Mouse (Mus musculus) midbrain, embryonic 16.5 days (tissue): ENCODE measurements around the gene Carm1. TPM values are rescaled to one million over a fixed set of nuclear protein-coding genes. Genes with fewer than 3 reads are reported as not detected.

Source experiments
- ATAC-seq: fragments of 200-750 bp; cut with Nextera tagmentation; 2 replicates; pipeline ENCODE4 v1.8.0; 2017; ENCODE audit warnings: moderate TSS enrichment
- H3K27ac ChIP-seq: fragments of 300-500 bp; sonication (generic); 2 replicates; pipeline ENCODE4 v1.5.1; 2014; ENCODE audit warnings: mild to moderate bottlenecking, low read length, mixed read lengths
- H3K27me3 ChIP-seq: fragments of 300-500 bp; sonication (generic); 2 replicates; pipeline ENCODE4 v1.6.1; 2014; ENCODE audit warnings: low read depth, low read length, mixed read lengths; ENCODE audit not compliant: control insufficient read depth, insufficient read depth
- H3K36me3 ChIP-seq: fragments of 300-500 bp; sonication (generic); 2 replicates; pipeline ENCODE4 v1.6.1; 2014; ENCODE audit warnings: mild to moderate bottlenecking, low read length, moderate library complexity, mixed read lengths; ENCODE audit not compliant: control insufficient read depth, insufficient read depth
- H3K4me1 ChIP-seq: fragments of 300-500 bp; sonication (generic); 2 replicates; pipeline ENCODE4 v1.6.1; 2014; ENCODE audit warnings: mild to moderate bottlenecking, low read length, mixed read lengths; ENCODE audit not compliant: control insufficient read depth, insufficient read depth
- H3K4me2 ChIP-seq: fragments of 300-500 bp; sonication (generic); 2 replicates; pipeline ENCODE4 v1.6.1; 2014; ENCODE audit warnings: mild to moderate bottlenecking, low read length, mixed read lengths
- H3K4me3 ChIP-seq: fragments of 300-500 bp; sonication (generic); 2 replicates; pipeline ENCODE4 v1.5.1; 2014; ENCODE audit warnings: low read depth, mild to moderate bottlenecking, low read length, moderate library complexity, mixed read lengths
- H3K9ac ChIP-seq: fragments of 300-500 bp; sonication (generic); 2 replicates; pipeline ENCODE4 v1.6.1; 2014; ENCODE audit warnings: low read depth, low read length, mixed read lengths
- H3K9me3 ChIP-seq: fragments of 300-500 bp; sonication (generic); replicated peaks from 2 replicates; pipeline ENCODE4 v1.6.1; 2014; ENCODE audit warnings: mild to moderate bottlenecking, low read length, mixed read lengths; ENCODE audit not compliant: control insufficient read depth, poor library complexity, severe bottlenecking
- WGBS: fragments of 180-500 bp; shearing (Covaris S2); extraction: QIAGEN DNeasy Blood & Tissue Kit; methylation state at CpG from one replicate; pipeline ENCODE4 v1.1.7; 2014; 5-methylcytosine and 5-hydroxymethylcytosine counted together
- polyA plus RNA-seq: library from polyadenylated mRNA; unstranded; fragments of >200 nt; fragmentation: Nextera tagmentation; extraction: Ambion mirVana; gene quantifications from 2 replicates; pipeline ENCODE4 v1.2.1, GENCODE M21; 2015

Carm1 gene
- polyA plus RNA-seq, 1 experiment from 2014 or later: 22.5 TPM

DNA sequence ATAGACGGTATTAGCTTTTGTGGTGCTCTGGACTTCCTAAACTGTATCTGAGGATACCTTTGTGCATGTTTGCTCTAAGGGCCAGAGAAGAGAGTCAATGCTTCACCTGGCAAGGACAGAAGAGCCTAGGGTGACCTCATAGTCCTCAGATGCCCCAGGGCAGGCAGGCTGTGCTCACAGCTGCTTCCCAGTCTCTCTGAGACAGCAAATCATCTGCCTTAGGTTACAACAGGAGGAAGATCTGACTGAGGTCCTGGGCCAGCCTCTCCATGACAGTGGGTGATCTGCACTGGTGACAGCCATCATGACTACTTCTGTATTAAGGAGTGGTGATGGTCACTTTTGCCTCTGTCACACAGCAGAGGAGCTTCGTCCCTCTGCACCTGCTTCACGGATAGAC lies 12.5 kb downstream of the Carm1 start:
- no peaks in the 10 kb centered on the region for H3K9me3 ChIP-seq

DNA sequence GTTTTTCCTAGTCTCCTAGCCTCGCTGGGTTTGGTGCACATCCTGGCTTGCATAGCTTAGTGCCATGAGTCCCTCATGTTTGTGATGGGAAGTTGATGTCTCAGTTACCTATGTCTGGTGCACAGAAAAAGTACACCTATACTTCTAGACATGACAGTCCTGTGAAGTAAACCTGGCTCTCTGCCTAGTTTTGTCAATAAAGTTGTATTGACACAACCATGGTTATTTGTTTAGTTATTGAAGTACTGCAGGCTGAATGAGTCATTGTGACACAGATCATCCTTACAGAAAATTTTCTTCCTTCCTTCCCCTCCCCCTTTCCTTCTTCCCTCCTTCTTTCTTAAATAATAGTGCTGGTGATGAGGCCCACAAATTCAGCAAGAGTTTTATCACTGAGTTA lies 17.7 kb downstream of the Carm1 start:
- H3K4me1 ChIP-seq: no peaks in the 10 kb centered on the region
- H3K4me3 ChIP-seq: no peak overlapping the region
- no peaks in the 10 kb centered on the region for H3K9me3 ChIP-seq
- no peaks in the 10 kb centered on the region for H3K27me3 ChIP-seq
- no peak overlapping the region for H3K9ac ChIP-seq
- ATAC-seq: no peak
- H3K4me2 ChIP-seq: no peak overlapping the region
- H3K27ac ChIP-seq: no peak overlapping the region
- WGBS: 88% methylated on average over 1 of the region's 1 CpGs
- peaks cover 4% of the 10 kb centered on the region; the same call in 1 of the 2 replicates for H3K36me3 ChIP-seq

More for the DNA sequence above, 12.5 kb downstream of the Carm1 start:
- H3K4me1 ChIP-seq: peaks cover 2% of the 10 kb centered on the region; the same call in 1 of the 2 replicates
- H3K36me3 ChIP-seq: peaks cover 5% of the 10 kb centered on the region; the same call in 1 of the 2 replicates
- no peak overlapping the region for H3K4me3 ChIP-seq
- 96% methylated on average over 3 of the region's 3 CpGs for WGBS
- H3K9ac ChIP-seq: no peak overlapping the region
- no peak overlapping the region for H3K27ac ChIP-seq
- no peak for ATAC-seq
- H3K4me2 ChIP-seq: no peak overlapping the region
- no peaks in the 10 kb centered on the region for H3K27me3 ChIP-seq

DNA sequence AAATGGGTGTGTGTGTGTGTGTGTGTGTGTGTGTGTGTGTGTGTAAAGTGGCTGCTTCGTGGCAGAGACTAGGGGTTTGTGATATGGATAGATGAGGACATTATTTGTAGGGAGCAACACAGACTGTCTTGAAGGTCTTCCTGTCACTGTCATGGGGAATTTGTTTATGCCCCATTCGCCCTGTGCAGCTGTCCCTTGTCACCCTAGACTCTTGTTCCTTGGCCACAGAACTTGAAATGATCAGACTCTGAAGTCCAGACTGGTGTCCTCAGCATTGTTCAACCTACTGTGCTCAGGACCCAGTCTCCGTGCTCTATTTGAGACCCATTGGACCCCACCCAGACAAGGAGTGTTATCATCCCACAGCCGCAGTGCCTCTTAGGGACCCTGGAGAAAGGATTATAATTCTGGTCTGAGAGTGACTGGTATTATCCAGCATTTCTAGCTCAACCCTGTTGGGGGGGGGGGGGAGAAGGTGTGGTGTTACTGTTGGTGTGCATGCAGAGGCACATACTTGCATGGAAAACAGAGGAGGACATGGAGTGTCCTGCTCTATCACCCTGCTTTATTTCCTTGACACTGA lies 18.4 kb downstream of the Carm1 start:
- WGBS: 93% methylated on average over 4 of the region's 4 CpGs
- H3K4me2 ChIP-seq: no peak overlapping the region
- no peak overlapping the region for H3K9ac ChIP-seq
- no peak overlapping the region for H3K4me3 ChIP-seq
- no peaks in the 10 kb centered on the region for H3K4me1 ChIP-seq
- no peaks in the 10 kb centered on the region for H3K27me3 ChIP-seq
- H3K27ac ChIP-seq: no peak overlapping the region
- H3K36me3 ChIP-seq: peaks cover 8% of the 10 kb centered on the region
- no peaks in the 10 kb centered on the region for H3K9me3 ChIP-seq
- no peak for ATAC-seq

DNA sequence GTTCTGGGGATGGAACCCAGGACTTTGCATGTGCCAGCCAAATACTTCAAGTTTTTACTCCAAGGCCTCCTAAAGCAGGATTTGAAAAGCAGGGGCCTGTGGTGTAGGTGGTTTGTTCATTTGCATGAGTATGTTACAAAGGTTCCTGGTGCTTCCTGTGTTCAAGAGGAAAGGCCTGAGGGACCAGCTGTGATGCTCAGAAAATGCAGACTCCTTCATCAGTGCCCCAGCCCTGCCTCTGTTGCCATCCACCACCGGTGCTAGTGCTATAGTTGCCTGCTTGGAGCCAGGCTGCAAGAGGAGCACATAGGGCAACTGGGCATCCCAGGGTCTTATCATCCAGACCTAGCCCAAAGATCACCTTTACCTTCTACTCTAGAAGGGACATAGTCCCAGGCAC lies 19.8 kb downstream of the Carm1 start:
- ATAC-seq: no peak
- H3K4me3 ChIP-seq: no peak overlapping the region
- H3K4me1 ChIP-seq: no peaks in the 10 kb centered on the region
- no peaks in the 10 kb centered on the region for H3K27me3 ChIP-seq
- H3K9ac ChIP-seq: no peak overlapping the region
- 77% methylated on average over 1 of the region's 1 CpGs for WGBS
- no peaks in the 10 kb centered on the region for H3K9me3 ChIP-seq
- H3K4me2 ChIP-seq: no peak overlapping the region
- H3K36me3 ChIP-seq: peaks cover 14% of the 10 kb centered on the region
- H3K27ac ChIP-seq: no peak overlapping the region

DNA sequence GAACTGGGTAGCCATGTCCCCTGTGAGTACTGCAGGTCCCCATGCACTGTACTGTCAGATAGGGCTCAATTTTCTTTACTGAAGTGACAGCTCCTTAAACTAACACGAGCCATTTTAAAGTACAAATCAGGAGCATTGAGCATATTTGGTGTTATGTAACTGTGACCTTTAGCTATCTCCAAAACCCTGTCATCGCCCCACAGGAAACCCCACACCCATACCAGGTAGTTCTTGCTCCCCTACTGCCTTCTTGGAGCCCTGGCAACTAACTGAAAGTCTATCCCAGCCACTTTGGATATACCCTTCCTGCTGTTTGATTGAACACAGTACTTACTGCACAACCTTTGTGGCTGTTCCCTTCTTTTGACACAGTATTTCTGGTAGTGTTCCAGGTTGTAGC lies 20.4 kb downstream of the Carm1 start:
- Histone ChIP-seq H3K27me3 (no peaks in the 10 kb centered on the region), H3K4me1 (no peaks in the 10 kb centered on the region), H3K9ac (no peak overlapping the region), H3K36me3 (peaks cover 17% of the 10 kb centered on the region), H3K9me3 (no peaks in the 10 kb centered on the region), H3K4me2 (no peak overlapping the region), H3K27ac (no peak overlapping the region), H3K4me3 (no peak overlapping the region)
- no peak for ATAC-seq
- WGBS: 93% methylated on average over 2 of the region's 2 CpGs

DNA sequence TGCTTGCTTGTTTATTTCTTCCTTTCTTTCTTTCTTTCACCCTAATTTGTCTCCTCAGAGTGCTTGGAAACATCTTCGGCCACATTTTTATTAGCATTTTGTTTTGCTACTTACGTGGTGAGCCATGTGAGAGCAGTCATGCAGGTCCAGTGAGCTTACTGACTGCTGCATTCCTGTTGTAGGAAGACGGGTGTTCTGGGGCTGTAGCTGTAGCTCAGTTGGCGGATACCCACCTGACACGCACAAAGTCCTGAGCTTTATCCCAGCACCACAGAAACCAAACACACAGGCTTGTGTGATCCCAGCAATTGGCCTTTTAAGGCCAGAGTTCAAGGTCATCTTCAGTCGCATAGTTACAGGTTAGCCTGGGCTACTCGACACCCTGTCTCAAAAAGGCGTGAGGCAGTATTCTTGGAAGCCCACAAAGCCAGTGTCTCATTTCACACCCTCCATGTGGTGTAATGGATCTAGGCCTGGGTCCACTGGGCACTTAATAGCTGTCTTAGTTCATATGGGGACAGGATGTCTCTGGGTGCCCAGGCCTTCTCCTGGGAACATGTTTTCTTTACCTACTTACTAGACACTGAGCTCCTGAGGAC lies 22.1 kb downstream of the Carm1 start:
- no peak overlapping the region for H3K4me2 ChIP-seq
- no peak overlapping the region for H3K27ac ChIP-seq
- H3K4me1 ChIP-seq: no peaks in the 10 kb centered on the region
- H3K27me3 ChIP-seq: no peaks in the 10 kb centered on the region
- H3K9ac ChIP-seq: no peak overlapping the region
- no peak for ATAC-seq
- no peaks in the 10 kb centered on the region for H3K9me3 ChIP-seq
- peaks cover 24% of the 10 kb centered on the region for H3K36me3 ChIP-seq
- WGBS: 95% methylated on average over 8 of the region's 8 CpGs
- no peak overlapping the region for H3K4me3 ChIP-seq

DNA sequence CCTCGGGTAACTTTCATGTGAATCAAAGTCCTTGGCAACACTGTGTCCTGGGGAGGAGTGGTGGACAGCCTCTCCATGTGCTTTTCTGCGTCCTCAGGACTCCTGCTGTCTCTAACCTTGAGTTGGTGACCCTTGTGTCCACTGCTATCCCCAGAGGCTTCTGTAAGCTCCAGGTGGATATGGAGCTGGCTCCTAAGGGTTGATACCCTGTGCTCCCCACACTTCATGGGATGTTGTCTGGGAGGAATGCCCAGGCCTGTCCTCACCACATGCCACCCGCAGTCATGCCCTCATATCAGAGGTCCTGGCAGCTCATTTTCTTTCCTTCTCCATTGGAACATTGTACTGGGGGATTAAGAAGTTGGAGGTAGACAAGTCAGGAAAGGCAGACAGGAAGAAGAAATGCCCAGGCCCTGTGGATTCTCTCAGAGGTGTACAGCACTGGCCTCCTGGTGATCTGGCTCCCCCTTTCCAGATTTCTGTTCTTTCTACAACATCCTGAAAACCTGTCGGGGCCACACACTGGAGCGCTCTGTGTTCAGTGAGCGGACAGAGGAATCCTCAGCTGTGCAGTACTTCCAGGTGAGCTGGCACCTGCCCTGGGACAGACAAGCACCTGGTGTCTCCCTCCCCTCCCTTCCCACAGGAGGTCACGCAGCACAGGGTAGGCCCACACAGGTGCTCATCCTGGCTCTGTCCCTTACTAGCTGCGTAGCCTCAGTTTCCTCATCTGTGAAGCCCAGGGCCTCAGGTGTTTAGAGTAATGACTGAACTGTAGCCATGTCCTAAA lies 27.5 kb downstream of the Carm1 start:
- H3K27me3 ChIP-seq: no peaks in the 10 kb centered on the region
- H3K36me3 ChIP-seq: peaks cover 48% of the 10 kb centered on the region
- 93% methylated on average over 8 of the region's 8 CpGs for WGBS
- no peak overlapping the region for H3K4me2 ChIP-seq
- no peaks in the 10 kb centered on the region for H3K4me1 ChIP-seq
- no peak for ATAC-seq
- no peak overlapping the region for H3K4me3 ChIP-seq
- no peak overlapping the region for H3K9ac ChIP-seq
- no peaks in the 10 kb centered on the region for H3K9me3 ChIP-seq
- H3K27ac ChIP-seq: no peak overlapping the region

DNA sequence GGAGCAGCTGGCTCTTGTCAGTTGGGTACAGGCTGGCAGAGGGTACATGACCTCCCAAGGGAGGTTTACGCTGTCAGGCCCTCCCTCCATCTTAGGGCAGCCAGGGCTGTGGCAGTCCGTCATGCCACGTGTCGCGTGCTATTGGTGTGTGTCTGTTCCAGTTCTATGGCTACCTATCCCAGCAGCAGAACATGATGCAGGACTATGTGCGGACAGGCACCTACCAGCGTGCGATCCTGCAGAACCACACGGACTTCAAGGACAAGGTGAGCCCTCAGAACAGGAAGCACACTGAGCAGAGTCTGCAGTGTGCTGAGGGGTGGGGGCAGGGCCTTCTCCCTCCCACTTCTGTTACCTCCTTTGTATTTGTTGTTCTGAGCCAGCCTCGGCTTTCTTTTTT lies 28.6 kb downstream of the Carm1 start:
- no peak for ATAC-seq
- H3K4me2 ChIP-seq: no peak overlapping the region
- H3K9me3 ChIP-seq: no peaks in the 10 kb centered on the region
- no peaks in the 10 kb centered on the region for H3K4me1 ChIP-seq
- H3K27me3 ChIP-seq: no peaks in the 10 kb centered on the region
- H3K27ac ChIP-seq: no peak overlapping the region
- 96% methylated on average over 10 of the region's 10 CpGs for WGBS
- no peak overlapping the region for H3K4me3 ChIP-seq
- H3K9ac ChIP-seq: no peak overlapping the region
- peaks cover 49% of the 10 kb centered on the region for H3K36me3 ChIP-seq

DNA sequence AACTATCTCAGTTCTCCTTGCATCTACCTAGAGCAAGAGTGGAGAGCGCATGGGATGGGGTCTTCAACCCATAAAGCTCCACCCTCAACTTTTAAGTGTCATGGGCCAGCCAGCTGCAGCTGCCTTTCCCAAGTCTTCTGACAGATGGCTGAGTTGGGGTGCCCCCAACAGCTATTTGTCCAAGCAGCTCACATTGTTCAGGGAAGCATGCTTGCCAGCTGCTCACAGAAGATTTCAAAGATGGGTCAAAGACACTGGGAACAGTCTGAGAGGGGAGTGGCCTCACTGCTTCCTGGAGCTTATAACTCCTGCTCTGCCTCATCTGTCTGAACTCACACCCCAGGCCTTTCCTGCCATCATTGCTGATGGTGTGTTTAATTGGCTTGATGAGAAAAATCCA lies 29.6 kb downstream of the Carm1 start:
- ATAC-seq: no peak; the same call in 1 of the 2 replicates
- Histone ChIP-seq H3K9me3 (no peaks in the 10 kb centered on the region), H3K4me3 (no peak overlapping the region), H3K4me1 (no peaks in the 10 kb centered on the region), H3K27ac (no peak overlapping the region), H3K9ac (no peak overlapping the region), H3K4me2 (no peak overlapping the region), H3K36me3 (peaks cover 47% of the 10 kb centered on the region), H3K27me3 (no peaks in the 10 kb centered on the region)
- WGBS: 100% methylated on average over 1 of the region's 1 CpGs
